Mouse (Mus musculus): ENCODE measurements at regions not wholly inside any gene's neighbourhood (a gene's known extent, or its start where the extent isn't known, plus 50 kb on each side); places are given as distances from the start of the nearest gene placed in this dataset.

DNA sequence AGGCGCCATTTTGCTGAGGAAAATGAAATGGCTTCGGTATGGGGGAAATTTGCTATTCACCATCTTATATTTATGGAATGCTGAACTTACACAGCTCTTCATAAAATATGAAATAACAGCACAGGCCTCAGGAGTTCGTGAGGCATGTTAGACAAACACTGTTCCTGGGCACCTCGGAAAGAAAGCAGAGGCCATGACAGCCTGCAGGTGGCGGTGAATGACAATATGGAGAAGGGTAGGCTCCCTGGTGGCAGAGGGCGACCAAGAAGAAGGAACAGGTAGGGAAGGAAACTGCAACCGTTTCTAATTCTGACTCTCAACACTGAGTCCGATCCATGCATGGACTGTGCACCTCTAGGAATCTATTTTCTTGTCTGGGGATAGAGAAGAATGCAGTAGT is 553.6 kb upstream of the Tmpo start:
- DNase-seq, result peak; percentile 24
- intact Hi-C loops (cut with DNase I), result no loop called here

DNA sequence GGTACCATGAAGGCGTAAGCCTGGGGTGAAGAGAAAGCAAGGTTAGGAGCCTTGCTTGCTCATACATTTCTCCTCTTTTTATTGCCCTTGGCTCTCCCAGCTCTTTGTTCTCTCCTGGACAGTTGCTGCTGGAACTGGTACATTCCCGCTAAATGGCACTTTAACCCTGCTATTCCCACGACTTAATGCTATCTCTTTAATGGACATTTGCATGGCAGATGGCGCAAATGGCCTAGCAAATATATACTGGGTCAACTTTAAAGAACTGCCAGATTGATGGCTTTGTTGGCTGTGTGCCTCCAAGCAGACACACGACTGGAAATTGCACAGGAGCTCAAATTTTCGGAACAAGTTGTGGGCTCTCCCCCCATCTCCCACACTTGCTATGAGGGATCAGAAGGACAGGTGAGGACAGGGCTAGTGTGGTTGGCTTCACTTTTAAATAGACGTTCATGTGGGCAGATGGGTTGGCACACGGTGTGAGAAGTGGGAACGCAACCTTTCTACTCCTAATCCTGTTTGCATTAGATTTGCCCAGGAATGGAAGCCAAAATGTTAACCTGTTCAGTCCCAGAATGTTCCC is 551.0 kb upstream of the Tmpo start:
- DNase-seq, result peak; percentile 23
- intact Hi-C loops (cut with DNase I), result no loop called here

DNA sequence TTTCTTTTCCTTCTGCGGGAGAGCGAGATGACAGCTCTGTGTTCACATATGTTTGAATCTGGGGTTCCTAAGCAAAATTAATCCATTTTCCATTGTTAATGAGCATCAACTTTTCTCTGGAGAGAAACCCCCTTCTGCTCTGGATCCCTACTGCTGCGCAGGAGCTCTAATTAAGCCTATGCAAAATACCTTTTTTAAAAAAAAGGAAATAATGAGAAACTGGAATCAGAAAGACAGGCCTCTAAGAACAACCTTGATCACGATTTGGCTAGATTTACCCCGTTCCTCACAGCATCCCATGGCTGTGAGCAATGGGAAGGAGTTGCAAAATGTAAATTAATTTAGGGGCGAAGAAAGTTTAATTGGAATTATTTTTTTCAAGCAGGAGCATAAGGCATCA is 548.9 kb upstream of the Tmpo start:
- intact Hi-C loops (cut with DNase I), result no loop called here
- DNase-seq, result no peak

DNA sequence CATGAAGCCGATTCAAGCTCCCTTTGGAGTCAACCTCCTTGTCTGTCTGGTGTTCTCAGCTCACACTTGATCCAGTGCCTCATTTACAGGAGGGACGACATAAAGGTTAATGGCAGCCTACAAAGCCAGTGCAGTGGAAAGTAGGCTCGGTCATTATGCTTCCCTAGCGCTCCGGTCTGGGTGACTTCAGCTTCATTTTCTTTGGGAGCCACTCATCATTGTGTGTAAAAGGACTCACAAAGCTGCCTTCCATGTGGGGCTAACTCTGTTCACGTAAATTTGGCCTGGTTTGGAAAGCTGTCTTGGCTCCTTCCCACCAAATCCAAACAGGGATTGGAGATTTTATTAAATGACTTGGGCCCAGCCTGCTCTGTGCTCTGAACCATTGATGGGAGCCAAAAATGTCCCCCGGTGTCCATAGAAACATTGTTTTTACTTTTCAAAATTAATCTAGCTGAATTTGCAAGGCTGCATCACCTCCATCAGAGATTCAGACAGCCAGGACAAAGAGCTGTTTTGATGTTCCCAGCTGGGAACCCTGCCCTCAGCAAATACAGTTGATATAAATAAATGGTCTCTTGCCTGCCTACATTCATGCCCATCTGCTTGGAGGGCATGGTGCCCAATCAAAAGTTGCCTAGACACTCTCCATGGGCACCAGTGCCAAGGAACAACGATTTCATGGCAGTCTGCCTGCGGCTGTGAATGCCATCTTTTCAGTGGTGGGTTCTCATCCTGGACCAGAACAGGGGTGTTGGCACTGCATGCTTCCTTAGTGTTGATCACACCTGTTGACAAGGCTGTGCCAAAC is 538.7 kb upstream of the Tmpo start:
- peak; percentile 98 for DNase-seq
- intact Hi-C loops (cut with DNase I), result no loop called here

DNA sequence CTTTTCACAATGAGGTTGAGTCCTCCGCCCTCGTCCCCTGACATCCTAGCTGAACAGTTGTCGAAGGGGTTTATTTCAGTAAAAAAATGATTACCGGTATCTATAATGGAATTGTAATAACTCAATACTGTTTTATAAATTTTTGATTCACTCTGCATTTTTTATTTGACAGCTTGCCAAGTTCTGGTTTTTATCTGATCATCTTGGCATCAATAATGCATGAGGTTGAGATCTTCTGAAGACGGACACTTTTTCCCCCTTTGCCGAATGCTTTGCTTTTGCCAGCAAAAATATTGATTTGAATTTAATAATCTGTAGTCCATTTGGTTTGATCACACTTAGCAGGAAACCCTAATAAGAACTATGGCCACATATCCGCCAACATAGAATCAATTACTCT is 535.5 kb upstream of the Tmpo start:
- intact Hi-C loops (cut with DNase I), result no loop called here
- DNase-seq, result no peak

DNA sequence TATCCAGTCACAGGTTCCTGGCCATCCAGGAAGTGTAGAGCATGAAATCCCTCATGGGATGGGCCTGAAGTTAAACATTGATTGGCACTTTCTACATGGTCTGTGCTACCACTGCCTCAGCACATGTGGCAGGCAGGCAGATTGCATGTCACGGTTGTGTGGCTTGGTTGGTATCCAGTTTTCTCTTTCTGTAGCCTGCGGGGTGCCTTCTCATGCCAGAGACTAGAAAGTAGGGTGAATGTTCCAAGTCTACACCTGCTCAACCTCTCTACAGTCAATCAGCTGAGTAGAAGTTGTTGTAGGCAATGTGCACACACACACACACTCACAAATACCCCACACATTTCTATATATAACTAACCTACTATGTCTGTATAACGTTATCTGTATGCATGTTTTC is 533.5 kb upstream of the Tmpo start:
- peak; percentile 72 for DNase-seq
- intact Hi-C loops (cut with DNase I), result no loop called here

DNA sequence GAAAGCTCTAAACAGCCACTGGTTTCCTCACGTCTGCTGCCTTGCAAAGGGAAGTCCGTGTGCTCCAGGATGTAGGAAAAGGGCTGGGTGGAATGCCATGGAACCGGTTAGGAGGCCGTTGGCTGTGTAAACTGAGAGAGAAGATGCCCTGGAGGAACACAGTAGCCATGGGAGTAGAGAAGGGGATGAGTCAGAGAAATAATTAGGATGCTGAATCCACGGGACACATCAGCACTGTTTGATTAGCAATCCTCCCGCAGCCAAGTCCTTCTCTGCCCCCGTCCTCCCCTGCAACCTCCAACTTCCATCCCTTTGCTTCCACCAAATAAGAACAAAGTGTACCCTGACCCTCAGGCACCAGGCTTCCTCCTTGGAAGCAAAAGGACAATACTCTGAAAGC is 532.4 kb upstream of the Tmpo start:
- intact Hi-C loops (cut with DNase I), result no loop called here
- no peak for DNase-seq

DNA sequence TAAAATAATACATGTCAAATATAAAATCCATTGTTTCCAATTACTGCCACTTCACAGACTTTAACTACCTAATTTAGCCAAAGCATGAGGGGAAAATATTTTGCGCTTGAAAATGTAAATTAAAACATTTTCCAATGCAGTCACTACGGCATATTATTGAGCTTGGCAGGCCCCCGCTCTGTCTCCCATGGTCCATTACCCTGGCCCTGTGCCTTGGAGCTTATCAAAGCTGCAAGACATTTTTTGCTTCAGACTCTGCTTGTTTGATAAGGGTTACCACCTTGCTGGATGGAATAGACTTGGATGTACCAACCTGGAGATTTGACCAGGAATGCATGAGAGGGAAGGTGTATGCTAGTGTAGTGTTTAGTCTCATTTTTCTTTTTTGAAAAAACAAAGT is 525.7 kb upstream of the Tmpo start:
- peak; percentile 61 for DNase-seq
- intact Hi-C loops (cut with DNase I), result no loop called here

DNA sequence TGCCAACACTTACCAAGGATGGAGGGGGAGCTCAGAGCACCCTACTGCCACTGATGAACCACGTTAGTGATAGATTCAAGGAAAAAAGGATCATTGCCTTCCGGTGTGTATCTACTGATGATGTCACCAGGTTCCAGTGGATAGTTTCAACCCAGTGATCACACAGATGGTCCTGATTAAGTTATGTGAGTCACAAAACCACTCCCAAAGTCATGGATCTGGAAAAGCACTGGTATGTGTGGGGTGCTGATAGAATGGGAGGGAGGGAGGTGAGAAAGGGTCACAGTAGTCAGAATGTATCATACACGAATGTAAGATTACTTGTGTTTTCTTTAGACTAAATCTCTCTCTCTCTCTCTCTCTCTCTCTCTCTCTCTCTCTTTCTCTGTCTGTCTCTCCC is 523.6 kb upstream of the Tmpo start:
- no peak for DNase-seq
- intact Hi-C loops (cut with DNase I), result no loop called here

DNA sequence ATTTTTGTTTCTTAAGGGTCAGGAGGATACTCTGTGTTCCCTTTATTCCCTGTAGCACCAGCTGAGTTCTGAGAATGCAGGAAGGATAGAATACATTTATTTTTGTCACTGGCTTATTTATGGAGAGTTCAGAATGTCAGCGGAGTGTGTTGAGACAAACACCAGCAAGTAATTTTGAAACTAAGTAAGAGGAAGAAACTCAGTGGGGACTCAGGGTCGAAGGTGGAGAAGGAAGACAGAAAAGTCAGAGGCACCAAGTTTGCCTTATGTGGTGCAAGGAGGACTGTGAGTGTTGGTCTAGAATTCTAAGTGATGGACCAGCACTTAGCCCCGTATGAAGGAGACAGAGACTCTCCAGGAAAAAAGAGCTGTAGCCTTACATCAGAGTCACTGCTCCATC is 520.7 kb upstream of the Tmpo start:
- intact Hi-C loops (cut with DNase I), result no loop called here
- no peak for DNase-seq

DNA sequence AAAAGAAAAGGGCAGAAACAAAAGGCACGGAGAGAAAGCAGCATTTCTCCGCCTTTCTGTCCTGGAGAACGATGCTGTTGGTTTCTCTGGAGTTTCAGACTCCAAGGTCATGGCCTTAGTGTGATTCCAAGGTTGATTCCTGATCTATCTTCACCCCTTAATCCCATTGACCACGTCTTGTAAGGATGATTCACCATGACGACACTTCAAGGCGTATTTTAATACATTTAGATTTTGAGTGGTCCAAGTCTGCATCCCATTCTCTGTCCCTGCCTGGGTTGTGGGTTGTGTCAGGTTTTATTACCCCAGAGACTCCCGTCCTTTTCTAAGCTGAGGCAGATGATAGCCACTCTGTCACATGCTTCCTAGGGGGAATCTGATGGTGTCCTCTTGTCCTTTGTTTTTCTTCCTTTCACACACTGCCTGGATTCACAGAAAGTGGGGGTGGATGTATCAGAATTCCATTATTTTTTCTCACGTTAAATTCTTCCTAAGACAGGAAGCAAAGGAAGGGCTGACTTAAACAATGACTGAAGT is 505.0 kb upstream of the Tmpo start:
- DNase-seq, result no peak
- intact Hi-C loops (cut with DNase I), result no loop called here

DNA sequence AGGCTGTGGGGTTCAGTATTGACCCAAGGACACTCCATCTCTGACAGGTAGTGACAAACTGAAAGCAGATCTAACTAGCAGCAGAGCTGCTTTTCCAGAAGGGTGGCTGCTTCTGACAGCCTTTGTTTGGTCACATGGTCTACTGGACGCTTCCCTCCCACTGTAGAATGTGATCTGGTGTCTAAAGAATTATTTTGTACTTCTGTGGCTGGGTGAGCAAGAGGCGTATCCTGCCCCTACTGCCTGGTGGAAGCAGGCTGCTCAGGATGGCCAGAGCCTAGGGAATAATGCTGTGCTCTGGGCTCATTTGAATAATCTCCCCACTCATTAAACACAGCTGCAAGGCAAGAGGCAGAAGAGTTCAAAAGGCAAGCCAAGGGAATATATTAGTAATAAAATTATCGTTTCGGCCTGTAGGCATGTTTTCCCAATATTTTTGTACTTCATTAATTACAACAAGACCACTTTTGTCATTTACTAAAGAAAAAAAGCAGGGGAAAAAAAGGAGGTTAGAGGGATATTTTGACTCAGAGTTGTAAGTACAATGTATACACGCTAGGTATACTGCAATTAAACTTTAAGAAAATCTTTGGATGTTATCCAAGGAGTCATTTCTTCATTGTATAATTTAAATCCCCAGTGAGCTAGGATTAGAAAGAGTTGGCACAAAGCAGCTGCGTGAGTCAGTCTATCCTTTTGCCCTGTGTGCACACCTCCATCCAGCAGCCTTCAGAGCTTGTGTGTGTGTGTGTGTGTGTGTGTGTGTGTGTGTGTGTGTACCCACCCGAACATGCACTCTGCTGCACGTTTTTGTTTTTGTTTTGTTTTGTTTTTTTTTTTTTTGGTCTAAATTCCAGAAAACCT is 504.3 kb upstream of the Tmpo start:
- peak; percentile 10 for DNase-seq
- intact Hi-C loops (cut with DNase I), result no loop called here

DNA sequence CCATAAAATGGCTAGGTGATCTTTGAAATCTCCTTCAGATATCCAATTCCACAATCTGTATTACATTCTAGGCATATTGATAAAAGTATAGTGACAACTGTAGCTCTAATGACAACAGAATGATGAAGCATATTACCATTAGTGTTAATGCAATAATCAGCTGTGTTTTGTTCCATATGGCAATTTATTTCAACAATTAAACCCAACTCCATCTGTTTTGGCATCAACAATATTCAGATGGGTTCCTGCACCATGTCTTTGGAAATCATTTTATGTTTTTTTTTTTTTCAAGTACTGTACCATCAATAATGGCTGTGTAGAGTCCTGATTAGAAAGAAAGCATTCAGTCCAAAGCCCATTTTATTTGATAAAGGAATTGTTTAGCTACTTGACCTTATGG is 498.5 kb upstream of the Tmpo start:
- DNase-seq, result no peak

DNA sequence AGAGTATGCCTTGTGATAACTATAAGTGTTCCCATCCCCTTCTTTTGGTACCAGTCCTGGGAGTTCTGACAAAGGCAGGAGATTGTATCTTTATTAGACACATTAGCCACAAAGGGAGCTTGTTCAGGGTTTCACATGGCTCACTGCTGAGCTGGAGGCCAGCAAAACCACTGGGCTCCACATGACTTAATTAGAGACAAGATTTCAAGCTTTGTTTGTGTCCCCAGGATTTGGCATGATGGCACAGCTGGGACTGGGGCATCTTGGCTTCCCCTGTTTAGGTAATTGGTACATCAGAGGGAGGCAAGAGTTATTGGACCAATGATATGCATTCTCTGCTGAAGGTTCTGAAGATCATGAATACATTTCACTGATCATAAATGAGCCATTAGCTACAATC is 456.8 kb upstream of the Tmpo start:
- intact Hi-C loops (cut with DNase I), result no loop called here
- no peak for DNase-seq

More for the DNA sequence above, 498.5 kb upstream of the Tmpo start:
- intact Hi-C loops (cut with DNase I), result no loop called here

DNA sequence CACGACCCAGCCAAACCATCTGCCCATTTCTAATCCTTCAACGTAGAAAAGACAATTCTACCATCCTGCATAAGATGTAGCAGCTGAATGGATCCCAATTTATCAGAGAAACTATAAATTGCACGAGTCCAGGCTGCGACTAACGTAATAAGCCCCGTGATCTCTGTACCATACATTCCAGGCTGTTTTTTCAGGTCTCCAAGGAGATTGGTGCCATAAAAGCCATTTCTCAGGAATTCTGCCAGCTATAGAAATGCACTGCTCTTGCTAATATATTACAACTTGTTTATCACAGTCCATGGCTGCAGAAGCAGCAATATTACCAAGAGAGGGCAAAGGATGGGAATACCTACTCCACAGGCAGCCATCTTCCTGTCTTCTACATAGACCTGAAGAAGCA is 447.6 kb upstream of the Tmpo start:
- intact Hi-C loops (cut with DNase I), result no loop called here
- DNase-seq, result no peak

DNA sequence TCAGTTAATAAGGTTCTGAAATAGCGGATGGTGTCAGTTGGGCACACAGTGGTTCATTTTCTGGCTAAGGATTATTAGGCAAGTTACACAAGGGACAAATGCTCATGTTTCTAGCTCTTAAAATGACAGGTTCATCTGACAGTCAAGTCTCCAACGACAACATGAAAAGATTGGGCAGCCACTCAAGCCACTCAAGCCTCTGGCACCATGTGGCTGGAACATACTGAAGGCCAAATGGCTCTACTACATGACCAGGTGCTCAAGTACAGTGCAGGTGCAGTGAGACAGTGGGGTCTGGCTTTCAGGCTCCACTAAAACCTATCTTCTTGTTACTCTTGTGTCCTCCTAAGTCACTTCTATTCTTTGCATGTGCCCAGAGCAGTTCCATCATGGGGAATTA is 441.2 kb upstream of the Tmpo start:
- no peak for DNase-seq
- intact Hi-C loops (cut with DNase I), result no loop called here

DNA sequence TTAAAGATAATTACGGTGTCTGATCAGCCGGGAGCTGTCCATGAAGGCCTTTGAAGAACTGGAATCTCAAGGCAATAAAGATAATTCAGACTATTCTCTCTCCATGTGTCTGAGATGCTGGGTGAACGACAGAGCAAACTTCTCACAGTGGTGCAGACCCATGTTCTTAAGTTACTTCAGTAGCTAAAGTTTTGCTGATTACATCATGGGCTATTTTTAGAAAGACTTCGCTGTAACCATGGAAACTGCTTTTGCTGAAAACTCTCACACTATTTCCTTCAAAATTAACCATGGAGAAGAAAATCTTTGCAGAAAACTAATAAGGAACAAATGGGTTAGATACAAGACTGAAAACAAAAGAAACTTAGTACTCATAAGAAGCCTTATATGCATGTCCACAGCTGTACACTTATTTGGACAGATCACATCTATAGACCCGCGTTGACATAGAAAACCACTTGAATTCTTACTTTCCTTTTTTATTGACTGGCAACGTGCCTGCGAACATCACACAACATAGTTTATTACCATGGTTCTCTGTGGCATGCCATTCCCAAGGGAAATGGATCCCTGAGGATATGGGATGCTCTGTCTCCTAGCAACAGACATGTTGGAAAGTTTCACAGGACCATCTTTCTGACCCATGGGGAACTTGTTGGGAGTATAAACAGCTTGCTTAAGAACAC is 432.8 kb upstream of the Tmpo start:
- DNase-seq, result no peak

DNA sequence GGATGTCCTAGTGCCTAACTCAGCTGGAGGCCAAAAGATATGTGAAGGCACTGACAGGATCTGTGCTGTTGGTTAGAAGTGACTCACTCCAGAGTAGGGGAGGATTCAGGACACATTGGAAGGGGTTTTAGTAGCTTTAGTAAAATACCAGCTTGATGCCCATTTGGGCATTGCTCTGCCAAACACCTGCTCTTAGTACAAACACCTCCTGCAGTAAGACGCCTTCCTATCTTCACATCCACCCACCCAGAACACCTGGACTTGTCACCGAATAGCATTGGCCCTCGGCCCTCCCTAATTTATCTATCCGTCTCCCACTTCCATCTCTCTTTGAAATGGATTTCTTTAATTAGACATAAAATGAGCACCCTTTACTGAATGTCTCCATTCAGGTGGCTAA is 430.9 kb upstream of the Tmpo start:
- no peak for DNase-seq

More for the DNA sequence above, 432.8 kb upstream of the Tmpo start:
- intact Hi-C loops (cut with DNase I), result no loop called here

DNA sequence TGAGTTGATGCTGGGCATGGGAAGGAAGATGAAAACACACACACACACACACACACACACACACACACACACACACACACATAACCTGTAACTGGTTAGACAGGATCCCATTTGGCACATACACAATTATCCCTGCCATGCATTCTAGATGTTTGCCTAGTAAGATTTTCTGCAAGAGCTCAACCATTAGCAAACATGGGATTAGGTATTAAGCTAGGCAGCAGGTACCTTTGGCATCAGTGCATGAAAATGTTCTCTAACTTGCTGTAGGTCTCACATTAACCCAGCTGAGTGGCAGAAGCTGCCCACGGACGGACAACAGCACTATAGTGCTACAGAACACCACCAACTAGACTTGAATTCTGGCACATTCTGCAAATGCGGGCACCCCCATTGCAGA is 413.8 kb upstream of the Tmpo start:
- intact Hi-C loops (cut with DNase I), result no loop called here

More for the DNA sequence above, 430.9 kb upstream of the Tmpo start:
- intact Hi-C loops (cut with DNase I), result no loop called here

DNA sequence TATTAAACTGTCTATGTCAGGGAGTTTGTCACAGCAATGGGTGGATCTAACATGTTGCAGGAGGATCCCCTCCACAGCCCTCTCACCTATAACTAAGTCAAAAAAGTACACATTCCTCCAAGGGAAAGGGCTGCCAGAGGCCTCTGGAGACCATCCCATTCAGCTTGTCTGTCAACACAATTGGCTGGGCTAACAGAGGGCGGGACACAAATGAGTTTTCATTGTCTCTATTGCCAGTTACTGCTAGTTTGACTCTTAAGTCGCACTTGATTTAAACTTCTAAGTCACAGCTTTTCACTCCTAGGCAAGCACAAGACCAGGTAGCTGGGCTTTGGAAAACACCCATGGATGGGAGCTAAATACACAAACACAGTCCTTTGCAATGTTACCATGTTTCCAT is 412.3 kb upstream of the Tmpo start:
- DNase-seq, result no peak
- intact Hi-C loops (cut with DNase I), result no loop called here

More for the DNA sequence above, 413.8 kb upstream of the Tmpo start:
- DNase-seq, result no peak

DNA sequence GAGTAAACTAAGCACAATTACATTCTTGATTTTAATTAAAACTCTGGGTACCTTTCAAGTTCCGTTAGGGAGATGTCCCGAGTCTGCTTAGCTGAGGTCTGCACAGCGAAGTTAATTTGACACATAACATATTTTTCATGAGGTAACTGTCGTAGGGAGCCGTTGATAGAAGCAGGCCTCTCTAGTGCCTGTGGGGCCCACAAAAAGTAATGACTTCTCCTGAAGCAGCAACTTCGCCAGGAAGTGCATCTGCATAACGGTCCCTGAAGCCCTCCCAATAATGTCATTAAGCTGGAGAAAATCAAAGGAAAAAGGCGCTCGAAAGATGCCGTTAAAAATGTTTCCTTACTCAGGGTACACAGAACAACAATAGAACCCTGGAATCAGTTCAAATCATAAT is 410.7 kb upstream of the Tmpo start:
- intact Hi-C loops (cut with DNase I), result no loop called here
- DNase-seq, result no peak
